Mouse (Mus musculus) bone marrow, adult 2 months (tissue): ENCODE data around the gene Pik3c2b.

Experiments used
- CTCF ChIP-seq: fragments of 200-500 bp; IDR thresholded peaks from 2 replicates; pipeline ENCODE4 v1.5.1; 2011; ENCODE audit warnings: low read length, control low read depth; ENCODE audit not compliant: control insufficient read depth, insufficient read depth
- POLR2A ChIP-seq: fragments of 200-500 bp; IDR thresholded peaks from 2 replicates; pipeline ENCODE4 v1.6.1; 2011; ENCODE audit warnings: low read depth, mild to moderate bottlenecking, control low read depth, low read length, borderline replicate concordance; ENCODE audit not compliant: control insufficient read depth

- TF ChIP-seq POLR2A (no peak), CTCF (no peak)
Observed at GRCm38 (mm10) chr1:133045011-133045860, at the start of gene Pik3c2b.
